Mouse (Mus musculus) adrenal gland, adult (tissue): Measurements from ENCODE around the gene Zfp169.
"Not testable (repeated sequence)": the region's sequence is repeated elsewhere in the genome, so short reads cannot be mapped to it uniquely, and the experiment has no call there.

Experiments used
- DNase-seq, 2 experiments: peaks; one replicate each; pipeline ENCODE4 v3.0.0; 2022 to 2023; ENCODE audit warnings: low spot score in 1 of 2; ENCODE audit not compliant: inconsistent age in 2 of 2

Gene Zfp169

GRCm38 (mm10) chr13:48525745-48526144 is 12.5 kb upstream of the Zfp169 start:
- no peak for DNase-seq

- DNase-seq: not testable (repeated sequence)
Measured at GRCm38 (mm10) chr13:48519122-48519521, 5.9 kb upstream of the Zfp169 start.

- no peak for DNase-seq
Measured at GRCm38 (mm10) chr13:48515861-48516260, 2.6 kb upstream of the Zfp169 start.

GRCm38 (mm10) chr13:48508661-48509060 is 4.6 kb downstream of the Zfp169 start:
- no peak for DNase-seq

GRCm38 (mm10) chr13:48502422-48502821 is 10.8 kb downstream of the Zfp169 start:
- DNase-seq: no peak

GRCm38 (mm10) chr13:48498676-48499075 is 14.6 kb downstream of the Zfp169 start:
- peak in 1 of 2 experiments; percentile 63 for DNase-seq

GRCm38 (mm10) chr13:48497693-48498221 is 15.5 kb downstream of the Zfp169 start:
- DNase-seq: peak; percentile 35 to 84

- DNase-seq: peak in 1 of 2 experiments; percentile 44
Measured at GRCm38 (mm10) chr13:48493183-48493582, 20.1 kb downstream of the Zfp169 start.

- no peak for DNase-seq
Measured at GRCm38 (mm10) chr13:48490396-48491182, 22.7 kb downstream of the Zfp169 start.

GRCm38 (mm10) chr13:48483606-48484005 is 29.6 kb downstream of the Zfp169 start:
- DNase-seq: peak in 1 of 2 experiments; percentile 14

- no peak for DNase-seq
Measured at GRCm38 (mm10) chr13:48468656-48469180, 44.5 kb downstream of the Zfp169 start.

- no peak for DNase-seq
Measured at GRCm38 (mm10) chr13:48466186-48466585, 47.1 kb downstream of the Zfp169 start.

- DNase-seq: peak; percentile 57 to 89
Measured at GRCm38 (mm10) chr13:48464170-48464569, 49.1 kb downstream of the Zfp169 start.

- no peak for DNase-seq
Measured at GRCm38 (mm10) chr13:48459280-48459679, 54.0 kb downstream of the Zfp169 start.

GRCm38 (mm10) chr13:48448119-48448518 is 65.1 kb downstream of the Zfp169 start:
- peak in 1 of 2 experiments; percentile 35 for DNase-seq

GRCm38 (mm10) chr13:48443996-48444395 is 69.3 kb downstream of the Zfp169 start:
- DNase-seq: no peak

- no peak for DNase-seq
Measured at GRCm38 (mm10) chr13:48438321-48438720, 74.9 kb downstream of the Zfp169 start.
